Mouse (Mus musculus): ENCODE measurements at regions not wholly inside any gene's neighbourhood (a gene's known extent, or its start where the extent isn't known, plus 50 kb on each side); places are given as distances from the start of the nearest gene placed in this dataset.

DNA sequence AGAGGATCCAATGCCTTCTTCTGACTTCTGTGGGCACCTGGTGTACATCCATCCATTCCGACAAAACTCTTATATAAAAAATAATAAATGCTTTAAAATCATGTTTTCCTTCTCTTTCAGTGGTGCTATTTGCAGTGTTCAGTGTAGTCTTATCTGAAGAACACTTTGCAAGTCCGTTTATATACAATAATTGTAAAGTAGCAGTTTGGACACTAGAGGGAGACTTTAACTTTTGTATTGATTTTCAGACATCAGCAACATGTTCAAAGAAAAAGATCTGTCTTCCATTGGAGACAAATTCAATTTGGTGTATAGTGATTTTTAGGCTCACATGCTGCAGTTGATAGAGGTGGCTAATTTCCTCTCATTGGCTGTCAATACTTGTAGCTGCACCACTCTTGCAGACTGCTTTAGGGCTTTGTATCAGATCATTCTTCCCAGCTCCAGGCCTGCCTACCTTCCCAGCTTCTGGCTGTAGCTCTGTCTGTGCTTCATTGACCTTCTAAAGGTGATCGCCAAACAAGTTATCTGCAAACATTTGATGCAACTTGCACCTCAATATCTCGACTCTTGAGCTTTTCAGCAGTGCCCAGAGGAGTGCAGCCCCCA lies 74.8 kb upstream of the Sult1c1 start:
- Histone ChIP-seq H3K4me1 (ENCODE audit: insufficient read depth) (no peaks in the 10 kb centered on the region), H3K27ac (ENCODE audit: low read depth) (no peak overlapping the region), H3K4me3 (ENCODE audit: low read depth, low read length) (no peak overlapping the region), H3K9ac (no peak overlapping the region), H3K27me3 (ENCODE audit: insufficient read depth, low read length) (no peaks in the 10 kb centered on the region), H3K36me3 (ENCODE audit: insufficient read depth) (no peaks in the 10 kb centered on the region), H3K9me3 (ENCODE audit: low read depth, low read length) (no peaks in the 10 kb centered on the region), H3K4me2 (no peak overlapping the region)
- DNase-seq (peak; percentile 77), ATAC-seq (ENCODE audit: insufficient read depth) (no peak)
- WGBS = 23% methylated on average over 4 of the region's 4 CpGs
- TF ChIP-seq CTCF (IDR thresholded peaks at IDR 0.05; ENCODE audit: low read depth) = peak; percentile 44; the same call in 1 of the 2 replicates

DNA sequence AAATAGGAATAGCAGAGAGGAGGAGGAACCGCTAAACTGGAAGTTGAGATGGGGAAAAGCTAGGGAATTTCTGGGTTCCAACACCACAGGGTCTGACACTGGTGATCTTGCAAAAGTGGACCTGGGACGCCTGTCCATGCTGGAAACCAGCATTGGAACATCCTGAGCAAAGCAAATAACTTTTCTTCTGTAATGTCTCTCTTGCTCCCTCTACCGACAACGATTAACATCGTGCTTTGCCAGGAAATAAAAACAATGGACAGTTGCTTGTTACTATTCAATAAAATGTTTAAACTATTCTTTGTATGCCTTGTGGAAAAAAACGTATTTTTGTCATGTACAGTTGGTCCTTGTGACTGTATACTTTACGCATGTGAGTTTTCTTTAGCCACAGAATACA lies 70.8 kb upstream of the Sult1c1 start:
- Histone ChIP-seq H3K4me1 (ENCODE audit: insufficient read depth) (no peaks in the 10 kb centered on the region), H3K9ac (no peak overlapping the region), H3K36me3 (ENCODE audit: insufficient read depth) (no peaks in the 10 kb centered on the region), H3K4me3 (ENCODE audit: low read depth, low read length) (no peak overlapping the region), H3K27me3 (ENCODE audit: insufficient read depth, low read length) (no peaks in the 10 kb centered on the region), H3K9me3 (ENCODE audit: low read depth, low read length) (no peaks in the 10 kb centered on the region), H3K4me2 (no peak overlapping the region), H3K27ac (ENCODE audit: low read depth) (no peak overlapping the region)
- WGBS = 34% methylated on average over 7 of the region's 7 CpGs
- ATAC-seq (ENCODE audit: insufficient read depth) (no peak), DNase-seq (peak; percentile 78)
- TF ChIP-seq CTCF (IDR thresholded peaks at IDR 0.05; ENCODE audit: low read depth) = peak; percentile 57

Measured in lung, embryonic 14.5 days (tissue).